Mouse (Mus musculus): ENCODE results near the gene Fam160a1. TPM values are rescaled to one million over a fixed set of nuclear protein-coding genes. Genes with fewer than 3 reads are reported as not detected.

Gene Fam160a1
- polyA plus RNA-seq, 1 experiment from 2014 or later = 3.8 TPM

DNA sequence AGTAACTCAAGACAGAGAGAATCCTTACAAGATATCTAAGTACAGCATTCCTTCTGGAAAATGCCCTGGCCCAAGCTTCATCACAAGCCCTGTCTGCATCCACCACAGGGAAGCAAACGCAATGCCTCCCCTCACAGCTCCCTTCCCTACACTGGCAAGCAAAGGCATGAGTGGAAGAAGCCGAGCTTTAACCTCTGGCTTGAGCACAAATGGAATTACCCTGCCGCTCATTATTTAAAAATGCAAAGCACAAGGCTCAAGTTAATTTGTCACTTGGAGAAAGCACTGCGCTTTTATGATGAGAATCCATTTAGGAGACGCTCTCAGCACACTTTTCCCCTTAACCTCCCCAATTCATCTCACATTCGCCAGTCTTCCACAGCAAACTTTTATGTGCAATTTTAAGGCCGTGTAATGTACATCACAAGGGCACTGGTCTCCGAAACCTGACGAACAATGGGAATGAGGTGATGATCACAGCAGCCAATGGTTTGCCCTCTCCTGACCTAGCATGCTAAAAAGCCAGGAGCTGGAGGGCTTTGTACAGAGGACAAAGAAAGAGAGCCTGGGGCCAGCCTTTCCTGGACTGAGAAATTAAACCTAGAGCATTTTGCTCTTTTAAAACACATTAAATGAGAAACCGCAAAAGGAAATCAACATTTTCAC lies 15.5 kb upstream of the Fam160a1 start:
- Histone ChIP-seq H3K9ac (ENCODE audit: low read depth, low read length) (no peak overlapping the region), H3K27me3 (replicated peaks; ENCODE audit: control insufficient read depth, insufficient read depth, low read length) (no peaks in the 10 kb centered on the region), H3K4me3 (ENCODE audit: low read length) (no peak overlapping the region), H3K4me2 (ENCODE audit: low read depth, low read length) (no peak overlapping the region), H3K27ac (ENCODE audit: low read length) (no peak overlapping the region), H3K9me3 (ENCODE audit: control insufficient read depth, low read length) (no peaks in the 10 kb centered on the region), H3K4me1 (ENCODE audit: control insufficient read depth, insufficient read depth, low read length) (no peaks in the 10 kb centered on the region; the same call in 1 of the 2 replicates), H3K36me3 (ENCODE audit: control insufficient read depth, insufficient read depth, low read length) (no peaks in the 10 kb centered on the region)
- 78% methylated on average over 10 of the region's 10 CpGs for WGBS
- ATAC-seq = no peak

DNA sequence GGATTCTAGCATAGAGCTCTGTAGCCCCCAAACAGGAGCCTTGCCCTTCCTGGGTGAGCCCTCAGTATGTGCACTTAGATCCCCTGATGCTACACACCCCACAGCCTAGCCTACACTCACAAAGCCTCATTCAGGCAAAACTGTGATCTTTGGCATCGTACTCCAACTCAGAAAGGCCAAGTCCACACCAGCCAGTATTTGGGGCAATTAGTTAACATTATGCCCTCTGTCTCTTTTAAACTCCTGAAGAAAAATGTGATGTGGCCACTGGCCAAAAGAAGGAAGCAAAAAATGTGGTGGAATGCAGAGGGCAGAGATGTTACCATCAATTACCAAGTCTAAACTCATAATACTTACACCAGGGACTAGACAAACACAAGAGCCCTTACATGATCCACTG lies 14.7 kb upstream of the Fam160a1 start:
- ATAC-seq = no peak
- Histone ChIP-seq H3K9me3 (ENCODE audit: control insufficient read depth, low read length) (no peaks in the 10 kb centered on the region), H3K4me2 (ENCODE audit: low read depth, low read length) (no peak overlapping the region), H3K4me3 (ENCODE audit: low read length) (no peak overlapping the region), H3K36me3 (ENCODE audit: control insufficient read depth, insufficient read depth, low read length) (no peaks in the 10 kb centered on the region), H3K4me1 (ENCODE audit: control insufficient read depth, insufficient read depth, low read length) (no peaks in the 10 kb centered on the region; the same call in 1 of the 2 replicates), H3K9ac (ENCODE audit: low read depth, low read length) (no peak overlapping the region), H3K27me3 (replicated peaks; ENCODE audit: control insufficient read depth, insufficient read depth, low read length) (no peaks in the 10 kb centered on the region), H3K27ac (ENCODE audit: low read length) (no peak overlapping the region)
- 70% methylated on average over 1 of the region's 1 CpGs for WGBS

DNA sequence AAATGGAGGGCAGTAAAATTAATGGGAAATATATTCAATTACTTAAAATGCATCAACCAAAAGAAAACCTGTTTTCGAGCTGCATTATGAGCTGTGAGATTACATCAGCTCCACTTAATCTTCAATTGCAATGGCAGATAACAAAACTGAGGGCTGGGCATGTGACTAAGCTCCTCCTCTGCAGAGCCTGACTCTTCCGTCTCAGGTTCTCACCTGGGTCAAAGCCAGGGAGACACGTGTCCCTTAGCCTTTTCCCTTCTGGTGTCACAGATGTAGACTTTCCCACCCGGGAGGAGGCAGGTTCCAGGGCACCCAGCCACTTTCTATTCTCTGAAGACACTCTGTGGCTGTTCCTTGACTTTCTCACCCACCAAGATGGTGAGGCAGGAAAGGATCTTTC lies 12.0 kb upstream of the Fam160a1 start:
- Histone ChIP-seq H3K9ac (ENCODE audit: low read depth, low read length) (no peak overlapping the region), H3K4me3 (ENCODE audit: low read length) (no peak overlapping the region), H3K36me3 (ENCODE audit: control insufficient read depth, insufficient read depth, low read length) (no peaks in the 10 kb centered on the region), H3K4me1 (ENCODE audit: control insufficient read depth, insufficient read depth, low read length) (no peaks in the 10 kb centered on the region; the same call in 1 of the 2 replicates), H3K9me3 (ENCODE audit: control insufficient read depth, low read length) (no peaks in the 10 kb centered on the region), H3K4me2 (ENCODE audit: low read depth, low read length) (no peak overlapping the region), H3K27me3 (replicated peaks; ENCODE audit: control insufficient read depth, insufficient read depth, low read length) (no peaks in the 10 kb centered on the region), H3K27ac (ENCODE audit: low read length) (no peak overlapping the region)
- ATAC-seq = no peak
- 57% methylated on average over 4 of the region's 4 CpGs for WGBS

DNA sequence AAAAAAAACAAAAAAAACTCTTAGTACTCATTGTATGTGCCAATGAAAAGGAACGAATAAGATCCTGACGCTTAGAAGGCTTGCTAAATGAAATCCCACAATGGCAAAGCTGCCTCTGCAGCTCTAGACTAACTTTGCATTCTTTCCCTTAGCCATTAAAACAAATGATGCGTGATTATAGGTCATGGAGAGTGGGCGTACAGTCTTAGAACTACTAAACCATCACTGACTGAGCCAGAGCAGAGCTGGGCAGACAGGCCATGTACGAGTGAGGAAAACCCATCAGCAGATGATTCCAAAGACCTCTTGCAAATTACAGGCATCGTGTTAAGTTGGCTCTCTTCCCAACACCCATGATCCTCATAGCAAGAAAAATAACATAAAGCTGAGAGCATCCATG lies 10.7 kb upstream of the Fam160a1 start:
- Histone ChIP-seq H3K9me3 (ENCODE audit: control insufficient read depth, low read length) (no peaks in the 10 kb centered on the region), H3K36me3 (ENCODE audit: control insufficient read depth, insufficient read depth, low read length) (no peaks in the 10 kb centered on the region), H3K4me1 (ENCODE audit: control insufficient read depth, insufficient read depth, low read length) (no peaks in the 10 kb centered on the region; the same call in 1 of the 2 replicates), H3K4me2 (ENCODE audit: low read depth, low read length) (no peak overlapping the region), H3K27ac (ENCODE audit: low read length) (no peak overlapping the region), H3K27me3 (replicated peaks; ENCODE audit: control insufficient read depth, insufficient read depth, low read length) (no peaks in the 10 kb centered on the region), H3K9ac (ENCODE audit: low read depth, low read length) (no peak overlapping the region), H3K4me3 (ENCODE audit: low read length) (no peak overlapping the region)
- 78% methylated on average over 6 of the region's 6 CpGs for WGBS
- no peak for ATAC-seq

DNA sequence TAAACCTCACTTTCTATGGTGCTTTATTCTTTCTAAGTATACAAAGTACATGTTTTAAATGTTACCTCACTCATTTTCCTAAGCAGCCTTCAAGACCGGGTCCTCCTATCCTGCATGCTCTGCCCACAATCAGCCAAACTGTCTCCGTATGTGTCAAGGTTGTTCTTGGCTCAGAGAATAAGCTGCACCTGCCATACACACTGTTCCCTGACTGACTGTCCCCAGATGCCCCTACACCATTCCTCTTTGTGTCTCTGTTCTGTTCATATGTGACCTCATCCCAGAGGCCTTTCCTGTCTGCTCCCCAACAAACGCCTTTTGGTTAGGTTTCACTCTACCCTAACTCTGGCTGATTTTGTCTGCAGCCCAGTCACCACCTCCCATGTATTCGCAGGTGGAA lies 10.2 kb upstream of the Fam160a1 start:
- Histone ChIP-seq H3K27me3 (replicated peaks; ENCODE audit: control insufficient read depth, insufficient read depth, low read length) (no peaks in the 10 kb centered on the region), H3K36me3 (ENCODE audit: control insufficient read depth, insufficient read depth, low read length) (no peaks in the 10 kb centered on the region), H3K9me3 (ENCODE audit: control insufficient read depth, low read length) (no peaks in the 10 kb centered on the region), H3K4me2 (ENCODE audit: low read depth, low read length) (no peak overlapping the region), H3K27ac (ENCODE audit: low read length) (no peak overlapping the region), H3K4me3 (ENCODE audit: low read length) (no peak overlapping the region), H3K9ac (ENCODE audit: low read depth, low read length) (no peak overlapping the region), H3K4me1 (ENCODE audit: control insufficient read depth, insufficient read depth, low read length) (no peaks in the 10 kb centered on the region)
- ATAC-seq = no peak
- 68% methylated on average over 4 of the region's 4 CpGs for WGBS

DNA sequence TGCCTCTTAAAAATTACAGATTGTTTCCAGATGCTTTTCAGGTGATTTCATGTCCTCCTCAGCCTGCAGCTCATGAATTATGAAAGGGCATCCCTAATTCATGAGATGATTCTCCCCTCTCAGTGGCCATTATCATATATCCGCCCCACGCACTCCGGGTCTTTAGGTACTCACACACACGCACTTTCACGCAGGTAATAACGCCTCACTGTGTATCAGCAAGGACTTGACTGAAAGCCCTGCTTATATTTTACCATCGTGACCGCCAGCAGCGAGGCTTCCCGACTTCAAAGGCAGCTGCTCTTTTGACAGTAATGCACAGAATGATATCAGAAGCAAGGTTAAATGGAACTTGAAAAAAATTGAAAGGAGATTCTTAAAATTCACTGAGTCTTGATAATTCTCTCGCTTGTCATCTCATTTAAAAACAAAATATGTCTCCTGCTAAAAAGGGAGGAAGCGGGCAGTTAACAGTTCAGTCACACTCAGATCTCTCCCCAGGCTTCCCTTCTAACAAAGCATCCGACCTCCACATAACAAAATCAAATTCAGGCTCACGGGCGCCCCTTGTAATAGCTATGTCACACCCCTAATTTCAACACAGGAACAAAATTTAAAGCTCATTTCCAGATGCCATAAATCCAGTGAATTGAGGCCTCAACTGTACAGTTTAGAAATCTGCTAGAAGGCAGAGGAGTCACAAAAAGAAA lies 3.9 kb upstream of the Fam160a1 start:
- Histone ChIP-seq H3K4me2 (ENCODE audit: low read depth, low read length) (no peak overlapping the region), H3K27ac (ENCODE audit: low read length) (no peak overlapping the region), H3K4me1 (ENCODE audit: control insufficient read depth, insufficient read depth, low read length) (no peaks in the 10 kb centered on the region), H3K9me3 (ENCODE audit: control insufficient read depth, low read length) (no peaks in the 10 kb centered on the region), H3K27me3 (replicated peaks; ENCODE audit: control insufficient read depth, insufficient read depth, low read length) (no peaks in the 10 kb centered on the region), H3K9ac (ENCODE audit: low read depth, low read length) (no peak overlapping the region), H3K4me3 (ENCODE audit: low read length) (no peak overlapping the region), H3K36me3 (ENCODE audit: control insufficient read depth, insufficient read depth, low read length) (no peaks in the 10 kb centered on the region)
- 71% methylated on average over 15 of the region's 15 CpGs for WGBS
- ATAC-seq = no peak

DNA sequence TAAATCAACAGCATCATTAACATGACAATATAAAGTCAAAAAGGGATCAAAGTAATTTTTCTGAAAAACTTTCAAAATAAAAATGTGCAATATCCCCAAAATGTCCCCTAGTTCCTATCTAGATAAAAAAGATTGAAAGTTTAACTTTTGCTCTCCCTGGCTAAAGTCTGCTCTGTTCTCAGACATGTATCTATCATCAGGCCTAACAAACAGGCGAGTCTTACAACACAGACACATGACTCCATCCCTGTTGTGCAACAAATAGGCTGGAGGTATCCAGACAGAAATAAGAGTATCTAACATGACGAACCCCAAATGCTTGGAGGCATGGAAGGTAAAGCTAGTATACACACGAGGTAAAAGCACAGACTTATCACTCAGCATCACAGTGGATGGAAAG lies 2.2 kb upstream of the Fam160a1 start:
- WGBS = 80% methylated on average over 3 of the region's 3 CpGs

DNA sequence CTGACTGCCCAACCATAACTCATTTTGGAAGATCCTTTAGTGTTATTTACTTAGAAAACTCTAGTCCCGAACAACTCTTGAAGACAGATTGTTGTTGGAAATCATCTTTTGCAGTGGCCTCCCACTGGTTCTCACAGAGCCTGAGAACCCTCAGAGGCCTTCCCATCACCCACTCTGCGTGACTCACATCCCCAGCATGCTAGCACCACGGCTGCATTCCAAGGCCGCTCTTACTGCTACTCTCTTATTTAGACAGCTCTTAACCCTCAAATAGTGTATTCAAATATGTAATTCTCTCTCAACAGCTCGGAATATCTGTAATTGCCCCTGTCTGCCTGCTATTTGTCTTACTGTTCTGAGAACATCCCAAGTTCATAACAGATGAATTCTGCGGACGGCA lies 2.9 kb downstream of the Fam160a1 start:
- Histone ChIP-seq H3K9ac (ENCODE audit: low read depth, low read length) (no peak overlapping the region), H3K4me1 (ENCODE audit: control insufficient read depth, insufficient read depth, low read length) (0 out of 2 replicates have a peak, but pooled peaks cover 4% of the 10 kb centered on the region)
- ATAC-seq = no peak

More for the DNA sequence above, 2.2 kb upstream of the Fam160a1 start:
- H3K27me3 ChIP-seq (replicated peaks; ENCODE audit: control insufficient read depth, insufficient read depth, low read length) = no peaks in the 10 kb centered on the region
- no peak overlapping the region for H3K9ac ChIP-seq (ENCODE audit: low read depth, low read length)
- H3K4me2 ChIP-seq (ENCODE audit: low read depth, low read length) = no peak overlapping the region
- no peaks in the 10 kb centered on the region for H3K36me3 ChIP-seq (ENCODE audit: control insufficient read depth, insufficient read depth, low read length)
- no peak for ATAC-seq
- H3K27ac ChIP-seq (ENCODE audit: low read length) = no peak overlapping the region
- H3K4me3 ChIP-seq (ENCODE audit: low read length) = no peak overlapping the region
- no peaks in the 10 kb centered on the region for H3K9me3 ChIP-seq (ENCODE audit: control insufficient read depth, low read length)
- 0 out of 2 replicates have a peak, but pooled peaks cover 2% of the 10 kb centered on the region for H3K4me1 ChIP-seq (ENCODE audit: control insufficient read depth, insufficient read depth, low read length)

DNA sequence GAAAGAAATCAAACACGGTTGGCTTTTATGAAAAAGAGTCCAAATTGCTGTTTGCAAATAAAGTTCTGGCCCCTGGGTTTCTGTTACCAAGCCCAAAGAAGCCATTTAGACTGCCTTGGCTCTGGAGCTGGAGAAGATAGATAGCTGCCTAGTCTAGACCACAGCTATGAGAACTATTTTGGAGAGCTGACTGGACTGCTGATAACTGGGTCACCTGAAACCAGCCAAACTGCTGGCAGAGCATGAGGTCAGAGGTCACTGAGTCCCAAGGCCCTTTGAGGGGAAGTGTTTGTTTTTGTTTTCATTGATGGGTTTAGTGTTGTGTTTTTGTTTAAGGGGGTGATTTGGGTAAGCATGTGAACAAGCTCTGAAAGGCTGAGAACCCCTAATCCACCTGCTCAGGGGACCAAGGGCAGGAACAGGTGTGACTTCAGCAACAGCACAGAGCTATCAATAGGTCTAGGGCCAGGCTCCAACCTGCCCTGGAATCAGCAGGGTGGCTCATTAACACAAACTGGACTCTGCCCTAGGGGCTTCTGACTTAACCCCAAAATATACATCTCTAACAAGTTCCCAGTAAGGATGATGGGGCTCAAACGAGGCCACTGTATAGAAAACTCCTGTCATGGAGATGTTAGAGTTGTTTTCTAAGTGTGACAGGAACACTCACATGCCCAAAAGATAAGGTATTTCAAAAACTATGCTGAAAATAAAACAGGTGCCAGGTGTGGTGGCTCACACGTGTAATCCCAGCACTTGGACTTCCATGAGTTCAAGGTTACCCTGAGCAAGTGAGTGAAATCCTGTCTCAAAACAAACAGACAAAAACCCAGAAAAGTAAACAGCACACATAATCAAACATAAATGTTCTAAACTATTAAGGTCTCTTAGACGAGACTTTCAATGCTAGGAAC lies 3.7 kb downstream of the Fam160a1 start:
- Histone ChIP-seq H3K9ac (ENCODE audit: low read depth, low read length) (no peak overlapping the region), H3K9me3 (ENCODE audit: control insufficient read depth, low read length) (no peaks in the 10 kb centered on the region), H3K4me2 (ENCODE audit: low read depth, low read length) (no peak overlapping the region), H3K36me3 (ENCODE audit: control insufficient read depth, insufficient read depth, low read length) (no peaks in the 10 kb centered on the region), H3K27ac (ENCODE audit: low read length) (no peak overlapping the region), H3K27me3 (replicated peaks; ENCODE audit: control insufficient read depth, insufficient read depth, low read length) (no peaks in the 10 kb centered on the region), H3K4me1 (ENCODE audit: control insufficient read depth, insufficient read depth, low read length) (0 out of 2 replicates have a peak, but pooled peaks cover 4% of the 10 kb centered on the region), H3K4me3 (ENCODE audit: low read length) (no peak overlapping the region)
- WGBS = 54% methylated on average over 4 of the region's 4 CpGs
- no peak for ATAC-seq

More for the DNA sequence above, 2.9 kb downstream of the Fam160a1 start:
- Histone ChIP-seq H3K4me2 (ENCODE audit: low read depth, low read length) (no peak overlapping the region), H3K9me3 (ENCODE audit: control insufficient read depth, low read length) (no peaks in the 10 kb centered on the region), H3K4me3 (ENCODE audit: low read length) (no peak overlapping the region), H3K36me3 (ENCODE audit: control insufficient read depth, insufficient read depth, low read length) (no peaks in the 10 kb centered on the region), H3K27me3 (replicated peaks; ENCODE audit: control insufficient read depth, insufficient read depth, low read length) (no peaks in the 10 kb centered on the region), H3K27ac (ENCODE audit: low read length) (no peak overlapping the region)
- 45% methylated on average over 7 of the region's 7 CpGs for WGBS

Data from intestine, embryonic 16.5 days (tissue).